Mouse (Mus musculus): Measurements from ENCODE around the gene Lrrc7. TPM values are rescaled to one million over a fixed set of nuclear protein-coding genes. Genes with fewer than 3 reads are reported as not detected.

The Lrrc7 gene
- total and polyA plus RNA-seq, 3 experiments, result 0.07 TPM; not detected in 2

GRCm38 (mm10) chr3:158061811-158062523 is 500.1 kb downstream of the Lrrc7 start:
- Histone ChIP-seq H3K79me2 (replicated peaks; ENCODE audit: control insufficient read depth, extremely low read depth, insufficient read depth, poor library complexity, severe bottlenecking) (no peaks in the 10 kb centered on the region), H3K4me2 (ENCODE audit: insufficient read depth, low read depth, poor library complexity, severe bottlenecking) (peak overlapping the region; percentile 70; the same call in 1 of the 2 replicates), H3K9me3 (replicated peaks; ENCODE audit: low read length) (no peaks in the 10 kb centered on the region), H3K4me3 (replicated peaks in 1 of 3; ENCODE audit: low read depth in 2 of 3, low read length in 2 of 3, poor library complexity in 1 of 3) (peak overlapping the region in 1 of 3 experiments; percentile 50), H3K27me3 (replicated peaks) (no peaks in the 10 kb centered on the region), H3K36me3 (replicated peaks in 1 of 2; ENCODE audit: control insufficient read depth in 1 of 2, insufficient read depth in 1 of 2, low read length in 1 of 2) (peaks cover 39 to 75% of the 10 kb centered on the region in 2 experiments), H3K27ac (ENCODE audit: insufficient read depth, low read depth) (peak overlapping the region; percentile 87), H3K9ac (ENCODE audit: insufficient read depth, low read depth) (peak overlapping the region; percentile 47; the same call in 1 of the 2 replicates), H3K4me1 (ENCODE audit: control insufficient read depth in 1 of 2, insufficient read depth in 2 of 2) (peaks cover 13 to 43% of the 10 kb centered on the region in 2 experiments)
- TF ChIP-seq CHD1 (IDR thresholded peaks at IDR 0.05; ENCODE audit: low read depth, low read length) (no peak), JUN (IDR thresholded peaks at IDR 0.05; ENCODE audit: insufficient read depth, low read depth, low read length) (no peak), ZMIZ1 (IDR thresholded peaks at IDR 0.05; ENCODE audit: low read depth, low read length) (peak; percentile 33; the same call in 1 of the 2 replicates), ZNF384 (IDR thresholded peaks at IDR 0.05; ENCODE audit: low read depth, low read length) (no peak), PAX5 (IDR thresholded peaks at IDR 0.05; ENCODE audit: low read length) (no peak), NRF1 (IDR thresholded peaks at IDR 0.05; ENCODE audit: low read depth, low read length) (no peak)
- dilution Hi-C loops (cut with MboI; ENCODE audit: extremely low pct_ligation_motif_present, extremely low pct_unique_long_range_greater_than_20kb, low sequenced_read_pairs) (no loop called here), in situ Hi-C loops (cut with MboI; ENCODE audit: low pct_ligation_motif_present, low pct_unique_long_range_greater_than_20kb, low sequenced_read_pairs) (no loop called here)
- peak; percentile 77 for DNase-seq (ENCODE audit: extremely low read depth)

DNA sequence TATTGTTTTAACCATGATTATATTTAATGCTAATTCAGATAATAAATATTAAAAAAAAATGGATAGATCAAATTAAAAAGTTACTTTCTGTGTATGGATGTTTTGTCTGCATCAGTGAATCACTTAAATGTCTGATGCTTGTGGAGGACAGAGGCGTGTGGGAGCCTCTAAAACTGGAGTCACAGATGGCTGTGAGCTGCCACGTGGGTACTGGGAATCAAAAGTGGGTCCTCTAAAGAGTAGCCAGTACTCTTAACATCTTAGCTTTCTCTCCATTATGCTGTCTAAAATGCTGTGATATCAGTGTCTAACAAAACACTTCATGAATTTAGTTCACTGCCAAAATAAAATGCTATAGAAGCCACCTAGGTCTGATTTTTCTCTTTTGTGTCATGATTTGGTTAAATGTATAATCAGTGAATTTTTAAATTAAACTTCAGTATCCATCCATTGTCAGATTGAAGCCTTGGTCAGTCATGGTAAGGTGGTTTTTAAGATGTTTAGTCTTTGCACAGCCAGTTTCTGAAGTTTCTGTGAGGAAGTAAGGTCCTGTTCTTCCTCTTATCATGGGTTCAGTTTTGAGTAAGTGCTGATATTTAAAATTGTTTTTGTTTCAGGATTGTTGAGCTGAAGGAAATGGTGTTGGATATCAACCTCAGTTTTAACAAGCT is 501.3 kb downstream of the Lrrc7 start:
- Histone ChIP-seq H3K27me3 (replicated peaks) (no peaks in the 10 kb centered on the region), H3K27ac (ENCODE audit: insufficient read depth, low read depth) (0 out of 2 replicates have a peak overlapping the region, but pooled peaks have one; percentile 25), H3K4me1 (ENCODE audit: control insufficient read depth in 1 of 2, insufficient read depth in 2 of 2) (peaks cover 13 to 44% of the 10 kb centered on the region in 2 experiments), H3K79me2 (replicated peaks; ENCODE audit: control insufficient read depth, extremely low read depth, insufficient read depth, poor library complexity, severe bottlenecking) (no peaks in the 10 kb centered on the region), H3K9me3 (replicated peaks; ENCODE audit: low read length) (no peaks in the 10 kb centered on the region), H3K36me3 (replicated peaks in 1 of 2; ENCODE audit: control insufficient read depth in 1 of 2, insufficient read depth in 1 of 2, low read length in 1 of 2) (peaks cover 49 to 76% of the 10 kb centered on the region in 2 experiments), H3K9ac (ENCODE audit: insufficient read depth, low read depth) (peak overlapping the region; percentile 6), H3K4me2 (ENCODE audit: insufficient read depth, low read depth, poor library complexity, severe bottlenecking) (peak overlapping the region; percentile 7; the same call in 1 of the 2 replicates), H3K4me3 (replicated peaks in 1 of 3; ENCODE audit: low read depth in 2 of 3, low read length in 2 of 3, poor library complexity in 1 of 3) (no peak overlapping the region)
- DNase-seq (ENCODE audit: extremely low read depth), result peak; percentile 77
- in situ Hi-C loops (cut with MboI; ENCODE audit: low pct_ligation_motif_present, low pct_unique_long_range_greater_than_20kb, low sequenced_read_pairs), result no loop called here
- dilution Hi-C loops (cut with MboI; ENCODE audit: extremely low pct_ligation_motif_present, extremely low pct_unique_long_range_greater_than_20kb, low sequenced_read_pairs), result no loop called here
- TF ChIP-seq MAX (IDR thresholded peaks at IDR 0.05; ENCODE audit: low read length) (peak; percentile 48; the same call in 1 of the 2 replicates), BHLHE40 (IDR thresholded peaks at IDR 0.05; ENCODE audit: low read depth, low read length) (peak; percentile 49), SIN3A (IDR thresholded peaks at IDR 0.05; ENCODE audit: low read length) (0 out of 2 replicates have a peak, but pooled peaks have one; percentile 57), ZMIZ1 (IDR thresholded peaks at IDR 0.05; ENCODE audit: low read depth, low read length) (no peak), CHD2 (IDR thresholded peaks at IDR 0.05; ENCODE audit: low read length) (no peak), USF1 (IDR thresholded peaks at IDR 0.05; ENCODE audit: low read depth, low read length) (no peak), GABPA (IDR thresholded peaks at IDR 0.05; ENCODE audit: insufficient replicate concordance, low read depth, low read length) (no peak), EP300 (IDR thresholded peaks at IDR 0.05; ENCODE audit: low read length) (peak; percentile 98), CHD1 (IDR thresholded peaks at IDR 0.05; ENCODE audit: low read depth, low read length) (0 out of 2 replicates have a peak, but pooled peaks have one; percentile 86), TBP (conservative IDR thresholded peaks at IDR 0.05; ENCODE audit: low read depth, low read length) (peak; percentile 53; the same call in 1 of the 2 replicates), NELFE (IDR thresholded peaks at IDR 0.05; ENCODE audit: low read depth, low read length) (no peak), ELF1 (IDR thresholded peaks at IDR 0.05; ENCODE audit: low read depth, low read length) (no peak), MAFK (IDR thresholded peaks at IDR 0.05; ENCODE audit: insufficient replicate concordance, low read length) (peak; percentile 58; the same call in 1 of the 2 replicates), MYC (IDR thresholded peaks at IDR 0.05; ENCODE audit: low read depth, low read length) (peak; percentile 78), HCFC1 (IDR thresholded peaks at IDR 0.05; ENCODE audit: low read depth, low read length) (no peak), ZNF384 (IDR thresholded peaks at IDR 0.05; ENCODE audit: low read depth, low read length) (no peak), IRF4 (IDR thresholded peaks at IDR 0.05; ENCODE audit: low read depth, low read length) (peak; percentile 96), TCF12 (IDR thresholded peaks at IDR 0.05; ENCODE audit: low read depth, low read length) (no peak), ETS1 (conservative IDR thresholded peaks at IDR 0.05; ENCODE audit: low read depth, low read length) (peak; percentile 55; the same call in 1 of the 2 replicates), UBTF (IDR thresholded peaks at IDR 0.05; ENCODE audit: low read depth, low read length) (no peak), ZKSCAN1 (IDR thresholded peaks at IDR 0.05; ENCODE audit: borderline replicate concordance, low read depth, low read length) (no peak), E2F4 (IDR thresholded peaks at IDR 0.05; ENCODE audit: insufficient replicate concordance, low read depth, low read length) (no peak), USF2 (conservative IDR thresholded peaks at IDR 0.05; ENCODE audit: low read depth, low read length) (no peak), JUN (IDR thresholded peaks at IDR 0.05; ENCODE audit: insufficient read depth, low read depth, low read length) (peak; percentile 92), RAD21 (IDR thresholded peaks at IDR 0.05; ENCODE audit: low read depth, low read length) (no peak), MEF2A (IDR thresholded peaks at IDR 0.05; ENCODE audit: borderline replicate concordance, low read depth, low read length) (peak; percentile 73; the same call in 1 of the 2 replicates)

Data from CH12.LX (cell line).